Mouse (Mus musculus): ENCODE data around the gene Ntsr1.

The Ntsr1 gene

DNA sequence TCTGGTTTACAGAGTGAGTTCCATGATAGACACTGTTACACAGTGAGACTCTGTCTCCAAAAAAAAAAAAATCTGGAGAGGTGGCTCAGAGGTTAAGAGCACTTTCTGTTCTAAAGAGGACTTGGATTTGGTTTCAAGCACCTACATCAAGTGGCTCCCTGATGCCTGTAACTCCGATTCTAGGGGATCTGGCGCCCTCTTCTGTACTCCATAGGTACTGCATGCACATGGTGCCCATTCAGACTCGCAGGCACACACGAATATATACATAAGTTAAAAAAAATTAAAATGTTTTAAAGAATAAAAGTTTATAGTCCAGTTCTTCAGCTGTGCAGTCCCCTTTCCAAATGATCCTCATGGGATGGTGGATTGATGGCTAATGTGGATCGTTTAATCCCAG, 60.5 kb downstream of the Ntsr1 start:
- in situ Hi-C loops (cut with MboI, MseI), result no loop called here

DNA sequence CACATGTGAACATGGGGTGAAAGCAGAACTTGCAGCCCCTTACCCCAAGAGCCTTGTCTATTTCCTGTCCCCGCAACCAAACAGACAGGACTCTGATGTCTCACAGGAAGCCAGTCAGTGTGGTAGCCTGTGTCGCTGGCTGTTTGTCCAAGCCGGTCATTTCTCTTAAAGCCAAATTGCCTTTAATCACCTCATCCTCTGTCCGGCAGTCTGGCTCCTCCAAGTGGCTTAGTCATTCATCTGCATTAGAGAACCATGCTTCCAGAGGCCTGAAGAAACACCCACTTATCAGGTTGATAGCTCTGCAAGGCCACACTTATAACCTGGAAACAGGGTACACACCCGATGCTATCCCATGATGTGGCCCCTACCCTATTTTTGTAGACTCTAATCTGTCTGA, 62.4 kb downstream of the Ntsr1 start:
- in situ Hi-C loops (cut with MboI, MseI), result no loop called here

DNA sequence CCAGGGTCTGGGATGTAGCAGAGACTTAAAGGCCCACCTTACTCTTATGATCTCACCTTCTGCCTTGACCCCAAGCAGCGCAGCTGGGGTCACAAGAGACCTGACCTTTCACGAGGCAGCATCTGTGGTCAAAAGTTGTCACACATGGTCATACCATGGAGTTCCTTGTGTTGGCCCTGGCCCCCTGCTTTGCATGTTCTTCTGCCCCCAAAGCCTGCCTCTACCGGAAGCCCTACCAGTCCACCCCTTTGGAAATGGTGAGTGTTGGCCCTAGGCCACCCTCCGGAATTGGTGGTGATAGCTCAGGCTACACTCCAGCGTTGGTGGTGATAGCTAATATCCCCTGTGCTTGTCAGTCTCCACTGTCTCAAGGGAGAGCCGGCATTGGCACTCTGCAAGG, 63.5 kb downstream of the Ntsr1 start:
- in situ Hi-C loops (cut with MboI, MseI), result no loop called here

DNA sequence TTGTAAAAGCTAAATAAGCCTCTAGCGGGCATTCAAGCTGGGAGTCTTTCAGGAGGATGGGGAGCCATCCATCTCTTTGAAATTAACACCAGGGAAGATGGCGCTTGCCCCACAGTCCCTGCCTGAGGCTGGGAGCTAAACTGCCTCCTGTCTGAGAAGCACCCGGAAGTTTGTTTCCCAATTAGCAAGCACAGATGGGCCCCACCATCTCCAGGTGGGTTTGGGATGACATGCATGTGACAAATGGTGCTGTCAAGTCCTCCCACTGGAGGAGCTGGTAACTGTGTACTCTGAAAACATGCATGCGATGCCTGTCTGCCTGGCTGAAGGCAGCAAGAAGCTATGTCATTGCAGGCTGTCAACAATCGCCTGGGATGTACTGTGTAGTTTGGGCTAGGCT, 64.1 kb downstream of the Ntsr1 start:
- in situ Hi-C loops (cut with MboI, MseI), result no loop called here

DNA sequence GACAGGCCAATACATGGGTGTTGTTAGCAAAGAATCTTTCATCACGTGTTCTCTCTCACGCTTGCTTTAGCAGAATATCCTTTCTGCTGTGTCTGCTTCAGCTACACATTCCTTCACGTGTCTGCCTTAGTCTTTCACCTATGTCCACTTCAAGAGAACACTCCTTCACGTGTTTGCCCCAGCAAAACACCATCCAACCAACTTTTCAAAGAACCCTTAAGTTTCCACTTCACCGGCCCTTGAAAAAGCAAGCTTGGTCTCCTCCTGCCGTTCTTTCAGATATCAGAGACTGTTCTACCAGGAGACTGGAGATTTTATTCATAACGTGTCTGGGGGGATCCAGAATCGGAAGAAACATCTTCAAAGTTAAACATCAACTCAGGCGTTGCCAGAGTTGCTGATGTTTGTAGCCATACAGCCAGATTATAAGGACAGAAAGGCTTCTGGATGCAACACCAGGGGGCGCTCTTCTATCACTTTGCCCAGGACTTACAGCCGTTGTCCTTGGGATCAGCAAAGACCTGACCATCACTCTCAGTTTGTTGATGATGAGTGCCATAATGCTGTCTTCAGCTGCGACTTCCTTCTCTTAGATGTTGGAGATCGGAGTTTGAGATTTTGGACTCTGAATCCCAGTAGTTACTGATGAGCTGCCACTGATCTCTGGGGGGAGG, 66.6 kb downstream of the Ntsr1 start:
- in situ Hi-C loops (cut with MboI, MseI), result no loop called here

DNA sequence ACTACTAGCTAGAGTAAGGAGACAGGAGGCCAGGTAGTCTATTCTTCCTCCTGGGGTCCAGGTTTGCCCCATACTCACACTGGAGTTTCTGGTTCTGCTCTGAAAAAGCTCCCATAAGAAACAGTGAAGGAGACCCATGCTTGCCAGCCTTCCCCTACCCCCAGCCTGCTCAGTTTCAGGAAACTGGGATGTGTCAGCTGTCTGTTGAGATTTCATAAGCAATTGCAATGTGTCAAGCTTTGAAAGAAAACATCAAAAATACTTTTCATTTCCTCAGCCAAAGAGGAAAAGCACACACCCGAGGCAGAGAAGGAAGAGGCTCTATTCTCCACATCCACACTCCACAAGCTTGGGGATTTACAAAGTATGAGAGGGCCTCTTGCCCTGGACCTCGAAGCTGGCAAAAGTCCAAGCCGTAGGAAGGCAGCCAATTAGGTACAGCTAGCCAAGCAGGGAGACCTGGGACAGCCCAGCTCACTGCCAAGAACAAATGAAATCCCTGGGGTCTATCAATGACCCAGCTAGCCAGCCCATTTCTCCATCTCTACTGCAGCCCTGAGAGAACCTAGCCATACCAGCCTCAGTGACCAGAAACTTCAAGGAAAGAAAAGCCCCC, 69.4 kb downstream of the Ntsr1 start:
- in situ Hi-C loops (cut with MboI, MseI), result no loop called here

DNA sequence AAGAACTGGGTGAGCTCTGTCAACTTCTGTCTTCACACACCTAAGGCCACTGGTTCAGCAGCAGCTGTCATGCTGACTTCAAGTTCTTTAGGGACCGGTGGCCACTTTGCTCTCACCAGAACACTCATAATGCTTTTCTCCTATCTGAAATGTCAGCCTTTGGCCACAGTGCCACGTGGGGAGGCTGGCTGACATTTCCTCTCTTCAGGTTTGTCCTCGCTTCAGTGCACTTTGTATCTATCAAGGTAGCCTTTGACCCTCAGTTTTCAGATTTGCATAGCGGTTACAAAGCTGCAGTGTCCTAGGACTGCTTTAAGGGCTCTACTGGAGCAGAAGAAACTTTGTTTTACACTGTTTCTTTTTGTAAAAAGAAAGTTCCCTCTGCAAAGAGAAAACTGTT, 76.7 kb downstream of the Ntsr1 start:
- in situ Hi-C loops (cut with MboI, MseI), result loop anchor here (10.0 kb wide), 1 partner anchor 178 kb away; no protein-coding TSS in a partner anchor

DNA sequence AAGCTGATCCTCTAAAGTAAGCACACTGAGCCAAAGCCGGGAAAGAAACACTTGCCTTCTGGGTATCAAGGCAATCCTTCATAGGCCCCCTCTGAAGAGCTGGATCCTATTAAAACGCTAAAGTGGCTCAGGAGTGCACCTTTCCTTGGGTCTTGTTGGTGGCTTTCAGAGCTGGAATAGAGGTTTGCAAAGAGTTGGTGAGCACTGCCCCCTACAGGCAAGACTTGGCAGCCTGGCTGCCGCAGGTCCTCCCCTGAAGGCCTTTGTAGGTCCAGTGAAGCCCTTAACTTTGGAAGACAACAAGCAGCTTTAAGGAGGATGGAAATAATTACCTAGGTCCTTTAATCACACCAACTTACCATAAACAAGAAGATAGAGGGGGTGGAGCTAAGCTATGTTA, 78.9 kb downstream of the Ntsr1 start:
- in situ Hi-C loops (cut with MboI, MseI), result loop anchor here (10.0 kb wide), 1 partner anchor 176 kb away; no protein-coding TSS in a partner anchor

DNA sequence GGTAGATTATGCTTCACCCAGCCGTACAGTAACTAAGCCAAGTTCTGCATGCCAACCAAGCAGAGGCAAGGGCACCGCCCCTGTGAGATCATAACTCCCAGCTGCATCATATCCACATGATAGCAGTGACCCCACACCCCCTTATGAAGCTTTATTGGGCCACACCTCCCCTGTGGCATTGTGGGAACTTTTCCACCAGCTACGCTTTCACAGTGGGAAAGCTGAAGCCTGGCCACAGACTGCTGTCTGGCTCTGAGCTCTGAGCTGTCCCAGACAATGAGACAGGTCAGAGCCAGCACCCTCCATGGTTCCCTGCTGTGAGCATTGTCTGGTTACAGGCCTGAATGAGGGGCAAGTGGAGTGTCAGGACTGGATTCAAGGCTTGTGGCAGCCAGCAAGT, 81.2 kb downstream of the Ntsr1 start, which contains the start of gene Mrgbp:
Gene Mrgbp, plus strand, starts transcription at position 303 of the 400 bp plus-strand sequence.
- in situ Hi-C loops (cut with MboI, MseI), result no loop called here

DNA sequence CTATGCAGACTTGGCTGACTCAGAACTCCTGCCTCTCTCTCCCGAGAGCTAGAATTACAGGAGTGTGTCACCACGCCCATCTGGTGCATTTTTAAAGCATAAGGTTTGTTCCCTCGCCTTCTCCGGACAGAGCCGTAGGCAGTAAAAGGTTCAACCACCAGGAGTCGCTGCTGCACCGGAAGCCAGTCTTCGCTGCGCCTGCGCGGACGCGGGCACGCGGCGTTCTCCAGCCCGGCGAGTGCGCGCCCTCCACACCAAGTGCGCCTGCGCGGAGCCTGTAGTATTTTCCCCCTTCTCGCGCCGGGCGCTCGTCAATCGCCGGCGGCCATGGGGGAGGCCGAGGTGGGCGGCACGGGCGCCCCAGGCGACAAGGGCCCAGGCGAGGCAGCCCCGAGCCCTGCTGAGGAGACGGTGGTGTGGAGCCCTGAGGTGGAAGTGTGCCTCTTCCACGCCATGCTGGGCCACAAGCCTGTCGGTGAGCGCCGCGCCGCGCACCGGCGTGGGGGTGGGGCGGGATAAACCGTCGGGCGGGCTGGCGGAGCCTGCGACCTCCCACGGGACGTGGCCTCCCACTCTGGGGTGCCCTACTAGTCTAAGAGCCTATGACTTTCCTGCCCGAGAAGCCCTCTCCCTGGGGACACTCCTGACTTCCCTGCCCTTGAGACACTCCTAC, 82.8 kb downstream of the Ntsr1 start:
- in situ Hi-C loops (cut with MboI, MseI), result no loop called here

DNA sequence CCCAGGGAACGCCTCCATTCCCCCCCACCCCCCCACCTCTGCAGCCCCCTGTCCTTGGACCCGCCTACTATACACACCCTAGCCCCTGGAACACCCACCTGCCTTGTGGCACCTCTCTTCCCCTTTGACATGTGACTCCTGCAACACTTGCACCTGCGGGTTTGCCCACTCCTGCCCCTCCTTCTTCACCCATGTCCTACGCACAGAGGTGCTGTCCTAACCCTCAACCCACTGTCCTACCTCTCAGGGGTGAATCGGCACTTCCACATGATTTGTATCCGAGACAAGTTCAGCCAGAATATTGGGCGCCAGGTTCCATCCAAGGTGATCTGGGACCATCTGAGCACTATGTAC, 83.4 kb downstream of the Ntsr1 start:
- in situ Hi-C loops (cut with MboI, MseI), result no loop called here

DNA sequence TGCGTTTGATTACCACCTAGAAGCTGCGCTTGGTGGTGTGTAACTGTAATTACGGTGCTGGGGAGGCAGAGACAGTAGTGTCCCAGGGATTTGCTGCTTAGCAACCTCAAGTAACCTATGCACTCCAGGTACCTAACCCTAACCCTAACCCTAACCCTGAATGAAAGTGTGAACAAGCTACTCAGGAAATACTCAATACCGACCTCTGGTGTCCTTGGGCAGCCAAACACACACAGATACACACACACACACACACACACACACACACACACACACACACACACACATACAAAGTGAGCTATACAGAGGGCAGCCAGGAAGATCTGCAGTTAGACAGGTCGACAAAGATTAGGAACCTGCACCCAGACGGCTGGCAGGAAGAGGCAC, 89.0 kb downstream of the Ntsr1 start:
- in situ Hi-C loops (cut with MboI, MseI), result no loop called here

DNA sequence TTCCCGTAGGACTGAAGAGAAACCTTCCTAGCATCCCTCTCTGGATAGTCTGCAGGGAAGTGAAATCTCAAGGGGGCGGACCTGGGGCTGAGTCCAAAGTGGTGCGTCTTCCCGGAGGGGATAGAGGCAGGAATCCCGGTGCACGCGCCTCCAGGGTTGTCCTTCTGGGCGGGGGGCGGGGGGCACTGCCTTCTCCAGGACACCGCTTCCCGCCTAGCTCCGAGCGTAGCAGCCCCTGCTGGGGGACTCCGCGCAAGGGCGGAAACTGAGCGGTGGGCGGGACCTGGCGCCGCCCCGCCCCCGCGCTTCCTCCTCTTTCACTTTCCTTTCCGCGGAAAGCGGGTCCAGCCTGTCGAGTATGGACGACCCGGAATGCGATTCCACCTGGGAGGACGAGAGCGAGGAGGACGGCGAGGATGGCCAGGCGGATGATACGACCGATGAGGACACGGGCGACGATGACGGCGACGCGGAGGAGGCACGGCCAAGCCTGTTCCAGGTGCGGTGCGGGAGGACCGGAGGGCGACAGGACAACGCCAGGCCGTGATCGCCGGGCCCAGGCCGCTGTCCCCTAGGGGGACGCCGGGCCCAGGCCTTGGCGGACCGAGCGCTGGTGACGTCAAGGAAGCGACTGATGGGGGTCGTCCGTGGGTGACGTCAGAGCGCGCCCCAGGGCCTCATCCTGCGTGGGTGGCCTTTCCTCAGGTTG, 89.5 kb downstream of the Ntsr1 start, which contains the start of gene Ogfr:
Gene Ogfr, plus strand, starts transcription at position 123 of the 709 bp plus-strand sequence.
- in situ Hi-C loops (cut with MboI, MseI), result no loop called here
